Mouse (Mus musculus): Measurements from ENCODE around the gene Zfp42.
"Not testable (repeated sequence)": the region's sequence is repeated elsewhere in the genome, so short reads cannot be mapped to it uniquely, and the experiment has no call there.

Gene Zfp42

GRCm38 (mm10) chr8:43306896-43307295 is at the start of gene Zfp42:
Zfp42 (minus strand) TSS chr8:43306980.
- no peak for DNase-seq (ENCODE audit: low spot score)

- no peak for DNase-seq (ENCODE audit: low spot score)
Measured at GRCm38 (mm10) chr8:43356069-43356770, 49.4 kb upstream of the Zfp42 start.

DNA sequence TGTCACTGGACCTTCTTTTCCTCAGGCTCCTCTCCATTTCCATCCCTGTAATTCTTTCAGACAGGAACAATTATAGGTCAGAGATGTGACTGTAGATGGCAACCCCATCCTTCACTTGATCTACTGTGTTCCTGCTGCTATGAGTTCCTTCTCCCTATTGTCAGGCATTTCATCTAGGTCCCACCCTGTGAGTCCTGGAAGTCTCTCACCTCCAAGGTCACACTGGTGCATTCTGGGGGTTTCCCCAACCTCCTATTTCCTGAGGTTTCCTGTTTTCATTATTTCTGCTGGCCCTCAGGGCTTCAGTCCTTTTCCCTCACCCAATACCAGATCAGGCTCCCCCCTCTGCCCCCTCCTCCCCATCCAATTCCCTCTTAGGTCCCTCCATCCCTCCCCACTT is 45.5 kb upstream of the Zfp42 start:
- DNase-seq (ENCODE audit: low spot score) = not testable (repeated sequence)

- no peak for DNase-seq (ENCODE audit: low spot score)
Measured at GRCm38 (mm10) chr8:43338555-43338954, 31.8 kb upstream of the Zfp42 start.

- no peak for DNase-seq (ENCODE audit: low spot score)
Measured at GRCm38 (mm10) chr8:43333465-43333864, 26.7 kb upstream of the Zfp42 start.

- no peak for DNase-seq (ENCODE audit: low spot score)
Measured at GRCm38 (mm10) chr8:43331657-43332056, 24.9 kb upstream of the Zfp42 start.

DNA sequence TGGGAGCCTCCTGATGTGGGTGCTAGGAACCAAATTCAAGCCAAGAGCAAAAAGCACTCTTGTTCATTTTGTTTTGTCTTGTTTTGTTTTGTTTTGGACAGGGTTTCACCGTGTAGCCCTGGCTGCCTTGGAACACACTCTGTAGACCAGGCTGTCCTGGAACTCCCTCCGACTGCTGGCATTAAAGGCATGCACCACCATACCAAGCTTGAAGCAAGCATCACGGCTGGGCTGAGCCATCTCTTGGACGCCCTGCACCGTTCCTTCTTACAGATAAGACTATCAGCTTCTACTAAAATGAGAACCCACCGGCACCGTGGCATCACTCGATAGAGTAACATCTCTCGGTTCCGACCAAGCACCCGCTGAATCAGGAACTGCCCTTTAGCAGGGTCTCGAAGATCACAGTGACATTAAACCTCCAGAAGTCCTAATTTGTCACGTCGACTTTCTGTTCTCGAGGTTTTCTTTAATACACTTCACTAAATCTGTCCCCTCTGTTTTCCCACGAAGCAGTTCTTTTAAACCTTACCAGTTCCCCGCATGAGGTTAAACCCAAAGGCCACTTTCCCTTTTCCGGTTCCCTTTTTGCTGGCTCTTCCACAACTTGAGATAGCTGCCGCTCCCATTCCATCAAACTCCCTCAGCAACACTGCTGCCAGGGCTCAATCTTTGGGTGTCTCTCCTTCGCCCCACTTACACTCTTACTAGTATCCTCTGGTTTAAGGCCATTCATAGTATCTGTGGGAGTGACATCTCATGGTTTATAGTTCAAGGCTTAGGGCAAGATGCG is 23.3 kb upstream of the Zfp42 start:
- DNase-seq (ENCODE audit: low spot score) = no peak

GRCm38 (mm10) chr8:43328666-43329065 is 21.9 kb upstream of the Zfp42 start:
- DNase-seq (ENCODE audit: low spot score) = no peak

- DNase-seq (ENCODE audit: low spot score) = no peak
Measured at GRCm38 (mm10) chr8:43320771-43321170, 14.0 kb upstream of the Zfp42 start.

DNA sequence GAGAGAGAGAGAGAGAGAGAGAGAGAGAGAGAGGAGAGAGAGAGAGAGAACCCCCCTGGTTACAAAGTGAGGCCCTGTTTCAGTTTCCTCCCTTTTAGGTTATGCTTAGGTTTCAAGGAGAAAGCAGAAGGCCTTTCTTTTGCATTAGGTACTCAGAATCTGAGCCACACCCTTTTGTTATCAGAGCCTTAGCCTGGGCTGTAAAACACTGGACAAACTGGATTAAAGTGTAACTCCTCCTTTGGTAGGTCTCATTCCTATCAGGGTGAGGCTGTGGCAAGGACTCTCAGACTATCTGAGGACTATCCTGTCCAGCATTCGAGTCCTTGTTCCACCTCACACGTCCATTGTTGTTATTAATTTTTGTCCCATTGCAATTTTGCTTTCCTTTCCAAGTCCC is 1.4 kb upstream of the Zfp42 start:
- no peak for DNase-seq (ENCODE audit: low spot score)

GRCm38 (mm10) chr8:43305676-43306075 is 1.1 kb downstream of the Zfp42 start:
- DNase-seq (ENCODE audit: low spot score) = no peak

DNA sequence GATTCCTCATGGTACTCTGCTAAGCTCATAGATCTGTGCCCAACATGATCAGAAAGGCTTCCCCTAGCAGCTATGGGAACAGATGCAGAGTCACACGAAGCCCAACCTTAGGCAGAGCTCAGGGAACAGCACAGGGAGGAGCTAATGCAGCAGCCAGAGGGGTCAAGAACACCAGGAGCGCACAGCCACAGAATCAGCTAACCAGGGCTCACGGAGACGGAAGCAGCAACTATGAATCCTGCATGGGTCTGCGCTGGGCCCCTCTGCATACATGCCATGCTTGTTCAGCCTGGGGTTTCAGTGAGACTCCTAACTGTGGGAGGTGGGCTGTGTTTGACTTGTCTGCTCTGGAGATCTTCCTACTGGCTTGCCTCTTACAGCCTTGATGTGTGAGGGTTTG is 7.0 kb downstream of the Zfp42 start:
- no peak for DNase-seq (ENCODE audit: low spot score)

DNA sequence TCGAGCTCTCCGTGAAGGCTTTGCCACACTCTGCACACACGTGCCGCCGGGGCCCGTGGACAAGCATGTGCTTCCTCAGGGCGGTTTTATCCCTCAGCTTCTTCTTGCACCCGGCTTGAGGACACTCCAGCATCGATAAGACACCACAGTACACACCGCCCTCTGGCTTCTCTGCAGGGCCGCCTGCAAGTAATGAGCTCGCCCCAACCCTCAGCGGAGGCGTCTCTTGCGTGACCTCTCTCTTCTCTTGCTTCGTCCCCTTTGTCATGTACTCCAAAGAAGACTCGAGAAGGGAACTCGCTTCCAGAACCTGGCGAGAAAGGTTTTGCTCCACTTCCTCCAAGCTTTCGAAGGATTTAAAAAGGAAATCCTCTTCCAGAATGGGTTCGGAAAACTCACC is 11.0 kb downstream of the Zfp42 start:
- DNase-seq (ENCODE audit: low spot score) = no peak

DNA sequence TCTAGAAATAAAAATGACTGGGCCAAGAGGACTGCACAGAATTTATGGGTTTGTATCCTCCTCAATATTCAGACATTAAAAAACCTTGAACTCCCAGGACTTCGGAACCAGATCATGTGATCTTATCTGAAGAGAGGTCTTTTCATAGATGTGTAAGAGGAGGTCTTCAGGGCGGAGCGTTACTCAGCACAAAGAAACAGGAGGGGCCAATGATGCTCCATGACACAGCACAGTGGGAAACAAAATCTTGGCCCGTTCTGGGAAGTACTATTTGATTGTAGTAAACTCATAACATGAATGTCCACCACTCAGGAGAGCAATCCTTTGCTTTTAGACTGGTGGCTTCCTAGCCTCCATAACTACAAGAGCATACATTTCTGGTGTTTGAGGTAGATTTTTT is 12.6 kb downstream of the Zfp42 start:
- no peak for DNase-seq (ENCODE audit: low spot score)

GRCm38 (mm10) chr8:43290424-43291111 is 16.2 kb downstream of the Zfp42 start:
- no peak for DNase-seq (ENCODE audit: low spot score)

DNA sequence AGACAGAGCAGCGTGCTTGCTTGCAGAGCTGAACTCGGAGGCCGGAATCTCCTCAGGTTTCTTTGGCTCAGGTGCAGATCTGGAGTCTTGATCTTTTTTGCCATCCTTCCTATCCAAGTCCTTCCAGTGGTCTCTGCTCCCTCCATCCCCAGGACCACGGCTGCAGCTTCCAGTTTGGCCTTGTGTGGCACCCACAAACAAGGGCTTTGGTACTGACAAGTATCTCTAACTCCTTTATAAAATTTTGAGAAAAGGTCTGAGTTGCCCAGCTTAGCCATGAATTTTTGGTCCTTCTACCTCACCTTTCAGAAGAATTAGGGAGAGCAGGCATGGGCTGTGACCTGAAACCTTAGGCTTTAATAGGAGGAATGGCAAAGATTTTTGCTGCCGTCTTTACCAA is 17.0 kb downstream of the Zfp42 start:
- DNase-seq (ENCODE audit: low spot score) = no peak

DNA sequence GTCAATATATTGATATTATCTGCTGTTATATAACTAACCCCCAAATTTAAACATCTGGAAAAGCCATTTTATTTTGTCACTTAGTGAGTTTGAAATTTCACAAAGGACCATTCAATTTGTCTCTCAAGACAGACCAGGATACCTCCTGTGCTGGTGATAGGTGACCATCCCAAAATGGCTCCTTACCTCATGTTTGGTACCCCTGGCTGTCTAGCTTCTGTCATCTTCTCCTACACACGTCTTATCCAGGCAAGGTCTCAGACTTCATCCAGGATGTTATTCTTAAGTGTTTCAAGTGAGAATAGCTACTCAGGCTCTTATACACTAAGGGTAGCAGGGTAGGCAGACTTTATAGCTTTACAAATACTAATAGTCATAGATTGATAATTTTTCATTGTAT is 17.9 kb downstream of the Zfp42 start:
- DNase-seq (ENCODE audit: low spot score) = no peak

GRCm38 (mm10) chr8:43287456-43287855 is 19.3 kb downstream of the Zfp42 start:
- DNase-seq (ENCODE audit: low spot score) = no peak

- no peak for DNase-seq (ENCODE audit: low spot score)
Measured at GRCm38 (mm10) chr8:43283231-43283630, 23.5 kb downstream of the Zfp42 start.

GRCm38 (mm10) chr8:43278397-43278796 is 28.4 kb downstream of the Zfp42 start:
- no peak for DNase-seq (ENCODE audit: low spot score)

DNA sequence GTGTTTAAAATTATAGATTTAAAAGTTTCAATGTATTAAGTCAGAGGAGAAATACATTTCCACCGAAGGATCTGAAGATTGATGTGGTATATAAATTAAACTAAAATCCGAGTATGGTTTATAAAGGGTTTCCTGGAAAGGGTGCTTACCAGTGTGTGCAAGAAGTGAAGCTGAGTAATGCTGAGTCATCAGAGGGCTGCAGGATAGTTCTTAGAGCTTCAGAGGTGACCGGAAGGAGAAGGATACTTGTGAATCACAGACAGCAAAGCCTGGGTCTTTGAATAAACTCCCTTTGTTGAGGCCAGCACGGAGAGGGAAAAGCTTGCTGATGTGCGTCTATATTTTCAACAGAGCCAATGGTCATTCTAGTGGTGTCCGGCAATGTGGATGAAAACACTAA is 45.8 kb downstream of the Zfp42 start:
- no peak for DNase-seq (ENCODE audit: low spot score)

DNA sequence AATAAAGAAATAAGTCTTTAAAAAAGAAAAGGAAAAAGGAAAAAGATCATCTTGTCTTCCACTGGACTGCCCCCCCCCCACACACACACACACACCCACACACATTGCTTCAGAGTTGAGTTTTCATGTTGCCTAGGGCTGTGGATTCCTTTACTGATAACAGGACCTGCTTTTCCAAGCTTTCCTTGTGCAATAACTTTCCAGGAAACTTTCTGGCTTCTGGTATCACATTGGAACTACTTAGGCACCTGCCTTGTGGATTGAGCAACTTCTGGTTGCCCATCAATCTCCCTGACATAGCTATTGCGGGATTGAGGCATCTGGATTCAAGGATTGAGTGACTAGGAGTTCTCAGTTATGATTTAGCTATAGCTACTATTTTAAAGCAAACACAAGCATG is 48.9 kb downstream of the Zfp42 start:
- no peak for DNase-seq (ENCODE audit: low spot score)

DNA sequence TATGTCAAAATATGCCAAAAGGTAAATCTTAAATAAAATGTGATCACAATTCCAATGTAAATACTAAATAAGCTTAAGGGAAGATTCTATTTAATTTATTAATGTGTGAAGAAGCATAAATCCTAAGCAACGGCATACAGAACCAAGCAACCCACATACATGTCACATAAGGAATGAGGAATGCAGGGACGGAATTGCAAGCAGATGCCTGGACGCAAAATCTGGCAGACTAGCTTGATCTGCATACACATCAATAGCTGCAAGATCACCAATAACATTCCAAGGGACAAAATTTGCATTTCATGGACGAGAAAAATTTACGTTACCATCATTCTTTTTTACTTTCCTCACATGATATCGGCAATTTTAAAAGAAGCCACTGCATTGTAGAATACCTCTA is 51.1 kb downstream of the Zfp42 start:
- DNase-seq (ENCODE audit: low spot score) = no peak

Measured in MN1 (cell line).